Mouse (Mus musculus) liver, postnatal 0 days (tissue): ENCODE measurements at regions not wholly inside any gene's neighbourhood (a gene's known extent, or its start where the extent isn't known, plus 50 kb on each side); places are given as distances from the start of the nearest gene placed in this dataset. TPM values are rescaled to one million over a fixed set of nuclear protein-coding genes. Genes with fewer than 3 reads are reported as not detected.
A peak's percentile ranks its signal among the peaks of the same experiment; 100 is the strongest.

Experiments
- ATAC-seq: fragments of 200-750 bp; cut with Nextera tagmentation; 2 replicates; pipeline ENCODE4 v1.8.0; 2017; ENCODE audit warnings: mild to moderate bottlenecking, moderate library complexity
- DNase-seq: peaks from one replicate; pipeline ENCODE4 v3.0.0-alpha.2; 2016
- H3K27ac ChIP-seq: fragments of 300-500 bp; sonication (generic); 2 replicates; pipeline ENCODE4 v1.5.1; 2014; ENCODE audit warnings: antibody characterized with exemption, moderate library complexity, mild to moderate bottlenecking, low read depth
- H3K27me3 ChIP-seq: fragments of 300-500 bp; sonication (generic); 2 replicates; pipeline ENCODE4 v1.6.1; 2014; ENCODE audit warnings: low read length, control low read depth, mixed read lengths; ENCODE audit not compliant: insufficient read depth
- H3K36me3 ChIP-seq: fragments of 300-500 bp; sonication (generic); replicated peaks from 2 replicates; pipeline ENCODE4 v1.6.1; 2014; ENCODE audit warnings: mild to moderate bottlenecking, control low read depth, low read length, moderate library complexity, mixed read lengths; ENCODE audit not compliant: insufficient read depth
- H3K4me1 ChIP-seq: fragments of 300-500 bp; sonication (generic); 2 replicates; pipeline ENCODE4 v1.6.1; 2014; ENCODE audit warnings: antibody characterized with exemption, mild to moderate bottlenecking, control low read depth; ENCODE audit not compliant: insufficient read depth
- H3K4me2 ChIP-seq: fragments of 300-500 bp; sonication (generic); 2 replicates; pipeline ENCODE4 v1.6.1; 2014; ENCODE audit warnings: low read depth, mild to moderate bottlenecking, low read length, moderate library complexity, mixed read lengths
- H3K4me3 ChIP-seq: fragments of 300-500 bp; sonication (generic); 2 replicates; pipeline ENCODE4 v1.5.1; 2014; ENCODE audit warnings: low read depth, low read length
- H3K9ac ChIP-seq: fragments of 300-500 bp; sonication (generic); replicated peaks from 2 replicates; pipeline ENCODE4 v1.6.1; 2014; ENCODE audit warnings: mild to moderate bottlenecking, moderate library complexity
- H3K9me3 ChIP-seq: fragments of 300-500 bp; sonication (generic); 2 replicates; pipeline ENCODE4 v1.6.1; 2016; ENCODE audit warnings: mild to moderate bottlenecking, control low read depth, low read length, mixed read lengths
- CTCF ChIP-seq: sonication (generic); IDR thresholded peaks from 2 replicates; pipeline ENCODE4 v1.5.1; 2016; ENCODE audit warnings: antibody characterized with exemption, low read depth
- EP300 ChIP-seq: IDR thresholded peaks from 2 replicates; pipeline ENCODE4 v1.6.1; 2016; ENCODE audit warnings: antibody characterized with exemption, low read depth, mild to moderate bottlenecking
- WGBS: fragments of 180-500 bp; shearing (Covaris S2); extraction: QIAGEN DNeasy Blood & Tissue Kit; methylation state at CpG from one replicate; pipeline ENCODE4 v1.1.7; 2014; ENCODE audit not compliant: insufficient replicate concordance; 5-methylcytosine and 5-hydroxymethylcytosine counted together
- microRNA-seq: library from miRNA; unstranded; fragments of <30 nt; microRNA quantifications from one replicate; pipeline ENCODE4, GENCODE M21; 2016

GRCm38 (mm10) chr3:3016572-3016971, 2734.0 kb upstream of the Gm8797 start:
- ATAC-seq = no peak
- Histone ChIP-seq H3K4me2 (no peak overlapping the region), H3K27ac (no peak overlapping the region), H3K4me3 (no peak overlapping the region), H3K27me3 (no peaks in the 10 kb centered on the region), H3K36me3 (no peaks in the 10 kb centered on the region), H3K9ac (no peak overlapping the region), H3K4me1 (no peaks in the 10 kb centered on the region), H3K9me3 (peaks cover 14% of the 10 kb centered on the region)
- peak; percentile 6 for DNase-seq
- TF ChIP-seq EP300 = no peak
- TF ChIP-seq CTCF = no peak
- 87% methylated on average over 1 of the region's 1 CpGs for WGBS

GRCm38 (mm10) chr3:3032793-3033192, 2717.8 kb upstream of the Gm8797 start:
- no peak for ATAC-seq
- H3K9ac ChIP-seq = no peak overlapping the region
- no peak overlapping the region for H3K4me3 ChIP-seq
- H3K36me3 ChIP-seq = no peaks in the 10 kb centered on the region
- no peak for TF ChIP-seq EP300
- TF ChIP-seq CTCF = no peak
- H3K9me3 ChIP-seq = no peaks in the 10 kb centered on the region
- 66% methylated on average over 2 of the region's 2 CpGs for WGBS
- no peaks in the 10 kb centered on the region for H3K4me1 ChIP-seq
- no peak overlapping the region for H3K4me2 ChIP-seq
- DNase-seq = peak; percentile 5
- no peak overlapping the region for H3K27ac ChIP-seq
- H3K27me3 ChIP-seq = no peaks in the 10 kb centered on the region

Small RNA genes lying in the stretch of these regions (microRNA-seq; reads per million reads assigned to microRNA genes)
- not detected for gene Gm27460
- gene Gm28002 = not detected
